24 mouse cellular contexts compared by ENCODE assay signal in the genomic region with DNA sequence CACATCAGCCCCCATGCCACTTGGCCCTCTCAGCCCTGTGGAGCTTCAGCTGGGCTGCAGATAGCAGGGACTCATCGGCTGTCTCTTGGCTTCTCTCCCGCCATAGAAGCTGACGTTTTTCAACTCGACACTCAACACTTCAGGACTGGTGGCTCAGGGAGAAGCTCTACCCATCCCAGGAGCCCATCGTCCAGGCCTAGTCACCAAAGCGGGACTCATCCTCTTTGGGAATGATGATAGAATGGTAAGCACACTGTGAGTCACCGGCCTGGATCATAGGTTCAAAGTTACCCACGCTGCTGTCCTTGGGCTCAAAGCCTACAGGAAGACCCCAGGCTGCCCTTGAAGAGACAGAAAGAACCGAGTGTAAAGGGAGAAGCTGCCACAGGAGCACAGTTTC. TPM values are rescaled to one million over a fixed set of nuclear protein-coding genes. Genes with fewer than 3 reads are reported as not detected.
DNase-seq lines count a peak whose midpoint lies in the region; ATAC-seq lines count a peak whose summit lies in the region.
"Had no signal": no experiment of that assay in that cellular context is flagged by ENCODE, and none has a peak within 500 bp of the region (broad histone marks: within the 10 kb centered on the region; RNA-seq: fewer than 3 reads in every experiment).

No protein-coding gene starts in this region.

- 47% methylated on average over 9 of the region's 9 CpGs for WGBS in heart, embryonic 13.5 days
- WGBS in heart, embryonic 12.5 days, result 60% methylated on average over 9 of the region's 9 CpGs
- WGBS in midbrain, embryonic 11.5 days, result 87% methylated on average over 9 of the region's 9 CpGs
- WGBS in midbrain, embryonic 13.5 days, result 87% methylated on average over 9 of the region's 9 CpGs

- H3K9ac ChIP-seq in heart, embryonic 13.5 days, result peak overlapping the region; percentile 12; the same call in 1 of the 2 replicates
- no peak overlapping the region for H3K9ac ChIP-seq in heart, embryonic 12.5 days
- no peak overlapping the region for H3K9ac ChIP-seq in midbrain, embryonic 11.5 days (ENCODE audit: low read length)
- no peak overlapping the region for H3K9ac ChIP-seq in midbrain, embryonic 13.5 days (replicated peaks)
- H3K9ac ChIP-seq: embryonic facial prominence, embryonic 12.5 days; embryonic facial prominence, embryonic 15.5 days; forebrain, postnatal 0 days; hindbrain, embryonic 12.5 days; hindbrain, embryonic 15.5 days had no signal

- peaks cover 34% of the 10 kb centered on the region for H3K4me1 ChIP-seq in heart, embryonic 13.5 days
- H3K4me1 ChIP-seq in heart, embryonic 12.5 days (replicated peaks), result peaks cover 28% of the 10 kb centered on the region
- H3K4me1 ChIP-seq in midbrain, embryonic 11.5 days (ENCODE audit: control insufficient read depth, insufficient read depth, low read length), result peaks cover 5% of the 10 kb centered on the region; the same call in 1 of the 2 replicates
- H3K4me1 ChIP-seq in midbrain, embryonic 13.5 days (replicated peaks), result peaks cover 28% of the 10 kb centered on the region
- H3K4me1 ChIP-seq: embryonic facial prominence, embryonic 15.5 days had no signal

- no peaks in the 10 kb centered on the region for H3K36me3 ChIP-seq in heart, embryonic 13.5 days
- H3K36me3 ChIP-seq in heart, embryonic 12.5 days, result no peaks in the 10 kb centered on the region
- no peaks in the 10 kb centered on the region for H3K36me3 ChIP-seq in midbrain, embryonic 11.5 days (ENCODE audit: control insufficient read depth, insufficient read depth, low read length)
- H3K36me3 ChIP-seq in midbrain, embryonic 13.5 days, result no peaks in the 10 kb centered on the region
- H3K36me3 ChIP-seq: embryonic facial prominence, embryonic 12.5 days; embryonic facial prominence, embryonic 15.5 days; hindbrain, embryonic 12.5 days; hindbrain, embryonic 15.5 days had no signal

- peak; percentile 70 for DNase-seq in adrenal gland, adult 2 months
- DNase-seq in adrenal gland, adult 18-20 months (ENCODE audit: low spot score in 2 of 2), result no peak
- DNase-seq in midbrain, embryonic 11.5 days (ENCODE audit: low spot score, missing footprints), result peak; percentile 26
- peak; percentile 41 for DNase-seq in adrenal gland, postnatal 25 days
- no peak for DNase-seq in right cerebral cortex, postnatal 14 days
- DNase-seq: B cell, adult 2 months; cerebellum, adult 11 months; cerebellum, adult 2 months; cerebellum, adult 9-11 months; cerebellum, postnatal 25 days; forebrain, postnatal 0 days; gastrocnemius, adult 2 months; gastrocnemius, postnatal 14 days; kidney, adult 2 months had no signal

- H3K4me2 ChIP-seq in heart, embryonic 13.5 days, result no peak overlapping the region
- H3K4me2 ChIP-seq in heart, embryonic 12.5 days, result no peak overlapping the region
- H3K4me2 ChIP-seq in midbrain, embryonic 11.5 days, result no peak overlapping the region
- H3K4me2 ChIP-seq in midbrain, embryonic 13.5 days (replicated peaks), result no peak overlapping the region
- H3K4me2 ChIP-seq: embryonic facial prominence, embryonic 12.5 days; embryonic facial prominence, embryonic 15.5 days; heart, embryonic 11.5 days; hindbrain, embryonic 12.5 days; hindbrain, embryonic 15.5 days had no signal

- no peak overlapping the region for H3K4me3 ChIP-seq in heart, embryonic 13.5 days
- no peak overlapping the region for H3K4me3 ChIP-seq in heart, embryonic 12.5 days
- H3K4me3 ChIP-seq in midbrain, embryonic 11.5 days (ENCODE audit: low read depth, low read length), result no peak overlapping the region
- H3K4me3 ChIP-seq in midbrain, embryonic 13.5 days (replicated peaks), result no peak overlapping the region
- H3K4me3 ChIP-seq: embryonic facial prominence, embryonic 12.5 days; embryonic facial prominence, embryonic 15.5 days; gastrocnemius, adult 2 months; hindbrain, embryonic 12.5 days; hindbrain, embryonic 15.5 days had no signal

- H3K9me3 ChIP-seq in heart, embryonic 13.5 days, result no peaks in the 10 kb centered on the region
- no peaks in the 10 kb centered on the region for H3K9me3 ChIP-seq in heart, embryonic 12.5 days (replicated peaks)
- H3K9me3 ChIP-seq in midbrain, embryonic 11.5 days (ENCODE audit: control insufficient read depth, low read length), result no peaks in the 10 kb centered on the region
- no peaks in the 10 kb centered on the region for H3K9me3 ChIP-seq in midbrain, embryonic 13.5 days
- H3K9me3 ChIP-seq: embryonic facial prominence, embryonic 12.5 days; embryonic facial prominence, embryonic 15.5 days; hindbrain, embryonic 12.5 days; hindbrain, embryonic 15.5 days had no signal

- no peak overlapping the region for H3K27ac ChIP-seq in heart, embryonic 13.5 days (replicated peaks)
- H3K27ac ChIP-seq in heart, embryonic 12.5 days (ENCODE audit: poor library complexity, severe bottlenecking), result no peak overlapping the region
- no peak overlapping the region for H3K27ac ChIP-seq in midbrain, embryonic 11.5 days (ENCODE audit: low read depth, low read length)
- H3K27ac ChIP-seq in midbrain, embryonic 13.5 days, result no peak overlapping the region
- H3K27ac ChIP-seq: embryonic facial prominence, embryonic 12.5 days; embryonic facial prominence, embryonic 15.5 days; gastrocnemius, adult 2 months; hindbrain, embryonic 12.5 days; hindbrain, embryonic 15.5 days had no signal

- H3K27me3 ChIP-seq in heart, embryonic 13.5 days (replicated peaks), result peaks cover 20% of the 10 kb centered on the region; the same call in 1 of the 2 replicates
- H3K27me3 ChIP-seq in heart, embryonic 12.5 days (replicated peaks), result peaks cover 16% of the 10 kb centered on the region
- no peaks in the 10 kb centered on the region for H3K27me3 ChIP-seq in midbrain, embryonic 11.5 days (ENCODE audit: control insufficient read depth, insufficient read depth, low read length)
- no peaks in the 10 kb centered on the region; the same call in 1 of the 2 replicates for H3K27me3 ChIP-seq in midbrain, embryonic 13.5 days
- H3K27me3 ChIP-seq: embryonic facial prominence, embryonic 12.5 days; embryonic facial prominence, embryonic 15.5 days; hindbrain, embryonic 15.5 days had no signal

- no peak for ATAC-seq in heart, embryonic 13.5 days (ENCODE audit: extremely low read depth, insufficient number of reproducible peaks, low FRiP score, low TSS enrichment)
- no peak for ATAC-seq in heart, embryonic 12.5 days (ENCODE audit: insufficient number of reproducible peaks, low FRiP score)
- ATAC-seq in midbrain, embryonic 11.5 days (ENCODE audit: low FRiP score), result no peak
- ATAC-seq in midbrain, embryonic 13.5 days, result no peak
- ATAC-seq: forebrain, embryonic 14.5 days; forebrain, postnatal 0 days; intestine, postnatal 0 days had no signal

RNA-seq across cellular contexts. Expression of gene Slc41a3, which starts 40.3 kb away (rescaled TPM):
- total RNA-seq in adrenal gland, adult 2 months (2021), result 10 to 100 TPM; 29.1 to 30.2 TPM
- 52.0 and 62.7 TPM in 2 replicates for polyA plus RNA-seq in adrenal gland, adult 2 months (2012; rRNA removed)
- total RNA-seq in adrenal gland, adult 18-20 months (2021), result 10 to 100 TPM; 29.1 to 67.6 TPM
- polyA plus RNA-seq in heart, embryonic 13.5 days (2015; fragmentation: Nextera tagmentation; extraction: Ambion mirVana), result 12.1 and 14.0 TPM in 2 replicates
- 11.4 and 12.2 TPM in 2 replicates for polyA plus RNA-seq in heart, embryonic 12.5 days (2016; fragmentation: Nextera tagmentation; extraction: Ambion mirVana)
- polyA plus RNA-seq in midbrain, embryonic 11.5 days (2014; fragmentation: Nextera tagmentation; extraction: Ambion mirVana), result 2.7 and 3.0 TPM in 2 replicates
- polyA plus RNA-seq in midbrain, embryonic 13.5 days (2015; fragmentation: Nextera tagmentation; extraction: Ambion mirVana), result 3.3 and 3.6 TPM in 2 replicates
- 18.9 and 19.1 TPM in 2 replicates for total RNA-seq in adrenal gland, postnatal 25 days (2021)

Comparison
In these comparisons a context has a peak if more than half of its experiments do, and no peak if none do; other contexts are left out.
1. DNase-seq: peak in adrenal gland, adult 2 months (single experiment), midbrain, embryonic 11.5 days (single experiment) and adrenal gland, postnatal 25 days (single experiment); none in adrenal gland, adult 18-20 months (0 of 2) and right cerebral cortex, postnatal 14 days (single experiment).